In the genomic region with DNA sequence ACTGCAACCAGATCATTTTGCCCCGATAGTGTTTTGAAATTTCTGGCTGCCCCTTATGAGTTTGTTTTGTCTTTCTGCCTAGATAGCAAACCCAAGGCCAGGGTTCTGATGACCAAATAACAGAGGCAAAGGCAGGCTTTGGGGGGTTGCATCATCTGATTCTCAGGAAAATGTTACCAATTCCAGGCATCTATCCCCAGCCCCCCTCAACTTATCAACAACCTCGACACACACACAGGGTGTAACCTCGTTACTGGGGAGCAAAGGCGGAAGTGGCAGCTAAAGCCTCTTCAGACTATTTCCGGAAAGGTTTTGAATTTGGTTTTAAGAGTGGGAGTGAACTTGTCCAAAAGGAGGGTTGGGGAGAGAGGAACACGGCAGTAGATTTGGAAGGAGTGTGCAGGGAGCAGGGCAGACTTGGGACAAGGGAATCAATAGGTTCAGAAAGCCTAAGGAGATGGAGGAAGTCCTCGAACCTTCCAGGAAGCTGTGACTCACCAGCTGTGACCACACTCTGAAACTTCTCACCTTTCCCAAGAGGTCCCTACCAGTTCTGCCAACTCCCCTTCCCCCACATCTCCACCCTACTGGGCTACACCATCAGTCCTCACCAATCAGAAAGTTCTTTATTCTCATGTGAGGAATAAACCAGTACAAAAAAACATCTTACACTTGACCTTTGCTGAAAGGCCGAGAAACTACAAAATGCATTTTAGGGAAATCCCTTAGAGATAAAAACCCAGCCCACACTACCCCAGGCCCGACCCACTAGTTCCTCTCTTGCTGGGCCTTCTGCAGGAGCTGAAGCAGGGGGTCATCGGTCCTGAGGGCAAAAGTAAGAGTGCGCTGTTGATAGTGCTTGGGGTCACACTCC, we compare ENCODE assay signal across 9 mouse cellular contexts. TPM values are rescaled to one million over a fixed set of nuclear protein-coding genes. Genes with fewer than 3 reads are reported as not detected.
DNase-seq lines count a peak whose midpoint lies in the region; ATAC-seq lines count a peak whose summit lies in the region.
"Had no signal": no experiment of that assay in that cellular context is flagged by ENCODE, and none has a peak within 500 bp of the region (broad histone marks: within the 10 kb centered on the region; RNA-seq: fewer than 3 reads in every experiment).

No protein-coding gene starts in this region.

- peak overlapping the region; percentile 2 to 37; a peak in 2 of 4 replicates for H3K27ac ChIP-seq in heart, embryonic 14.5 days (replicated peaks in 1 of 2; ENCODE audit: control insufficient read depth in 1 of 2, insufficient read depth in 1 of 2, low read depth in 2 of 2, low read length in 2 of 2)
- no peak overlapping the region for H3K27ac ChIP-seq in limb, embryonic 10.5 days

- H3K9me3 ChIP-seq in heart, embryonic 14.5 days (ENCODE audit: control insufficient read depth, low read length): no peaks in the 10 kb centered on the region
- no peaks in the 10 kb centered on the region for H3K9me3 ChIP-seq in limb, embryonic 10.5 days (replicated peaks)

- ATAC-seq in heart, embryonic 14.5 days (ENCODE audit: insufficient number of reproducible peaks, insufficient read depth, low FRiP score, low read depth): no peak

- no peak overlapping the region for H3K4me2 ChIP-seq in heart, embryonic 14.5 days (ENCODE audit: low read length)

- peaks cover 6 to 26% of the 10 kb centered on the region in 2 experiments for H3K4me1 ChIP-seq in heart, embryonic 14.5 days (ENCODE audit: control insufficient read depth in 2 of 2, insufficient read depth in 2 of 2, low read length in 2 of 2)
- H3K4me1 ChIP-seq in limb, embryonic 10.5 days: no peaks in the 10 kb centered on the region; the same call in 1 of the 2 replicates

- no peak overlapping the region for H3K4me3 ChIP-seq in heart, embryonic 14.5 days (ENCODE audit: control insufficient read depth in 1 of 2, insufficient read depth in 1 of 2, low read depth in 1 of 2, low read length in 2 of 2)
- no peak overlapping the region for H3K4me3 ChIP-seq in limb, embryonic 10.5 days

- no peak overlapping the region for H3K9ac ChIP-seq in heart, embryonic 14.5 days (ENCODE audit: low read length)

- H3K27me3 ChIP-seq in heart, embryonic 14.5 days (ENCODE audit: control insufficient read depth, insufficient read depth, low read length): no peaks in the 10 kb centered on the region
- no peaks in the 10 kb centered on the region for H3K27me3 ChIP-seq in limb, embryonic 10.5 days (ENCODE audit: low read depth, poor library complexity, severe bottlenecking)

- 56% methylated on average over 11 of the region's 11 CpGs for WGBS in heart, embryonic 14.5 days
- 86% methylated on average over 11 of the region's 11 CpGs for whole genome bisulfite sequencing in limb, embryonic 10.5 days

- H3K36me3 ChIP-seq in heart, embryonic 14.5 days (ENCODE audit: control insufficient read depth, insufficient read depth, low read length): peaks cover 35% of the 10 kb centered on the region
- H3K36me3 ChIP-seq in limb, embryonic 10.5 days: peaks cover 80% of the 10 kb centered on the region

- DNase-seq in spleen, adult 18-20 months: peak; percentile 18 to 46
- no peak for DNase-seq in spleen, postnatal 14 days (ENCODE audit: low spot score in 2 of 2)
- DNase-seq in lung, postnatal 36 days: peak; percentile 82
- no peak for DNase-seq in limb, embryonic 10.5 days (ENCODE audit: low spot score)
- no peak for DNase-seq in adrenal gland, postnatal 14 days
- DNase-seq in embryo, embryonic 10.5 days (ENCODE audit: low spot score): no peak
- no peak for DNase-seq in left cerebral cortex, adult 9 months (ENCODE audit: low spot score in 2 of 2)
- DNase-seq: gastrocnemius, postnatal 14 days had no signal

RNA-seq across cellular contexts. Expression of a gene that starts 5.0 kb away (rescaled TPM):
- polyA plus RNA-seq in heart, embryonic 14.5 days (2014; fragmentation: Nextera tagmentation; extraction: Ambion mirVana): 22.9 and 25.1 TPM in 2 replicates
- polyA plus RNA-seq in limb, embryonic 10.5 days (2016; fragmentation: Nextera tagmentation; extraction: Ambion mirVana): 19.0 and 21.3 TPM in 2 replicates
- total RNA-seq in adrenal gland, postnatal 14 days (2021): 32.7 and 36.9 TPM in 2 replicates

RNA-seq across cellular contexts. Expression of a gene that starts 51.8 kb away (rescaled TPM):
- polyA plus RNA-seq in heart, embryonic 14.5 days (2014; fragmentation: Nextera tagmentation; extraction: Ambion mirVana): 60.9 and 62.7 TPM in 2 replicates
- 86.0 and 92.3 TPM in 2 replicates for polyA plus RNA-seq in limb, embryonic 10.5 days (2016; fragmentation: Nextera tagmentation; extraction: Ambion mirVana)
- total RNA-seq in adrenal gland, postnatal 14 days (2021): 23.2 and 25.2 TPM in 2 replicates

Comparison
In these comparisons a context has a peak if more than half of its experiments do, and no peak if none do; other contexts are left out.
1. DNase-seq: peak in spleen, adult 18-20 months (2 of 2) and lung, postnatal 36 days (single experiment); none in spleen, postnatal 14 days (0 of 2), limb, embryonic 10.5 days (single experiment), adrenal gland, postnatal 14 days (single experiment), embryo, embryonic 10.5 days (single experiment) and left cerebral cortex, adult 9 months (0 of 2).